In the genomic region with DNA sequence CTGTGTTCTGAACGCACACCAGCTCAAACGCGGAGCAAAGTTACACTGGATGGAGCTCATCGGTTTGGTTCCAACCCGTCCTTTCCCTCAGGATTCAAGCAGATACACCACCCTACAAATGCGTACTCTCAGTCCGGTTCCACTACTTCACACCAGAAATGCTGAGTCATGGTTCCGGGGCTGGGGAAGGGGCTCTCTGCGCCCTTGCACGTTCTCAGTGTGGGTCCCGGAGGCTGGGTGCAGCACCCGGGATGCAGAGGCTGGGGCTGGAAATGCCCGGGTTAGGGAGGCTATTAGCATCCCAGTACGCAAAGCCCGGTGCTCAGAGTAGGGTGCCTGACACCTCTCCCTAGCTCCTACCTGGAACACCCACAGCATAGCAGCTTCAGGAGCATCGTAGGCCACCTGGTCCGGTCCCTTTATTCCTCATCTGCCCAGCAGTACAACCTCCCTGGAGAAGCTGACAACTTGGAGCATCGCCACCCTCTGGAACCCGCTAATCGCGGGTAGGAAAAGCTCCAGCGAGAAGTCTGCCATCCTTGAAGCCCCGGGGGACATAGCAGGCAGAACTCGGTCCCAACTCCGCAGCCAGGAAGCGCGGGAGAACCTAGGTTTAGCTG, we compare ENCODE assay signal across 9 mouse cellular contexts. TPM values are rescaled to one million over a fixed set of nuclear protein-coding genes. Genes with fewer than 3 reads are reported as not detected.
A peak's percentile ranks its signal among the peaks of the same experiment; 100 is the strongest.
DNase-seq lines count a peak whose midpoint lies in the region; ATAC-seq and TF ChIP-seq lines count a peak whose summit lies in the region.
"Had no signal": no experiment of that assay in that cellular context is flagged by ENCODE, and none has a peak within 500 bp of the region (broad histone marks: within the 10 kb centered on the region; RNA-seq: fewer than 3 reads in every experiment).

No protein-coding gene starts in this region.

- peak overlapping the region; percentile 95 for H3K4me3 ChIP-seq in heart, adult 2 months
- H3K4me3 ChIP-seq in kidney, embryonic 15.5 days (replicated peaks): peak overlapping the region; percentile 73
- H3K4me3 ChIP-seq in liver, embryonic 12.5 days: peak overlapping the region; percentile 62
- H3K4me3 ChIP-seq in neural tube, embryonic 14.5 days (ENCODE audit: low read depth, low read length): peak overlapping the region; percentile 70

- H3K27ac ChIP-seq in heart, adult 2 months: peak overlapping the region; percentile 93
- no peak overlapping the region for H3K27ac ChIP-seq in kidney, embryonic 15.5 days
- H3K27ac ChIP-seq in liver, embryonic 12.5 days: no peak overlapping the region
- H3K27ac ChIP-seq in neural tube, embryonic 14.5 days (ENCODE audit: low read depth, low read length): no peak overlapping the region

- no peak for TF ChIP-seq POLR2A in heart, adult 2 months (IDR thresholded peaks at IDR 0.05; ENCODE audit: insufficient read depth, low read depth, low read length)

- intact Hi-C loops in heart, adult 2 months (cut with DNase I): loop anchor here (1.0 to 5.0 kb wide), 2 partner anchors 36 to 190 kb away; no protein-coding TSS in a partner anchor

- 0 out of 2 replicates have a peak, but pooled peaks have one; percentile 16 for ATAC-seq in kidney, embryonic 15.5 days (replicated peaks; ENCODE audit: low FRiP score)
- ATAC-seq in liver, embryonic 12.5 days: no peak
- peak; percentile 32; the same call in 1 of the 2 replicates for ATAC-seq in neural tube, embryonic 14.5 days (ENCODE audit: low read depth)

- no peaks in the 10 kb centered on the region; the same call in 1 of the 2 replicates for H3K79me2 ChIP-seq in heart, adult 2 months (replicated peaks; ENCODE audit: control insufficient read depth, insufficient read depth, low read length)

- WGBS in heart, adult 2 months: 2% methylated on average over 27 of the region's 27 CpGs
- WGBS in kidney, embryonic 15.5 days: under 1% methylated on average over 27 of the region's 27 CpGs
- 4% methylated on average over 27 of the region's 27 CpGs for WGBS in liver, embryonic 12.5 days (ENCODE audit: insufficient replicate concordance)
- WGBS in neural tube, embryonic 14.5 days: under 1% methylated on average over 27 of the region's 27 CpGs

- TF ChIP-seq EP300 in heart, adult 2 months (IDR thresholded peaks at IDR 0.05; ENCODE audit: insufficient read depth, low read depth, low read length): no peak

- no peaks in the 10 kb centered on the region for H3K27me3 ChIP-seq in heart, adult 2 months (ENCODE audit: control insufficient read depth, insufficient read depth, low read length)
- peaks cover 61% of the 10 kb centered on the region for H3K27me3 ChIP-seq in kidney, embryonic 15.5 days
- H3K27me3 ChIP-seq in liver, embryonic 12.5 days (replicated peaks): peaks cover 75% of the 10 kb centered on the region
- H3K27me3 ChIP-seq in neural tube, embryonic 14.5 days (ENCODE audit: control insufficient read depth, insufficient read depth, low read length): peaks cover 14% of the 10 kb centered on the region

- H3K4me2 ChIP-seq in kidney, embryonic 15.5 days: peak overlapping the region; percentile 97
- peak overlapping the region; percentile 81 for H3K4me2 ChIP-seq in liver, embryonic 12.5 days
- H3K4me2 ChIP-seq in neural tube, embryonic 14.5 days (ENCODE audit: low read depth, low read length): peak overlapping the region; percentile 72

- peak; percentile 9 for DNase-seq in kidney, adult 9 months
- DNase-seq in kidney, postnatal 25 days: no peak
- DNase-seq in embryo, embryonic 11 days: peak; percentile 57
- DNase-seq in heart, adult 2 months: peak; percentile 51 to 69
- no peak for DNase-seq in spleen, adult 18-20 months

- no peaks in the 10 kb centered on the region for H3K9me3 ChIP-seq in kidney, embryonic 15.5 days (replicated peaks)
- no peaks in the 10 kb centered on the region for H3K9me3 ChIP-seq in liver, embryonic 12.5 days (replicated peaks)
- no peaks in the 10 kb centered on the region for H3K9me3 ChIP-seq in neural tube, embryonic 14.5 days (ENCODE audit: control insufficient read depth, low read length)

- no peak for TF ChIP-seq CTCF in heart, adult 2 months (IDR thresholded peaks at IDR 0.05)

- H3K36me3 ChIP-seq in heart, adult 2 months (ENCODE audit: control insufficient read depth, insufficient read depth, low read length): peaks cover 23% of the 10 kb centered on the region
- no peaks in the 10 kb centered on the region for H3K36me3 ChIP-seq in kidney, embryonic 15.5 days
- H3K36me3 ChIP-seq in liver, embryonic 12.5 days: no peaks in the 10 kb centered on the region
- H3K36me3 ChIP-seq in neural tube, embryonic 14.5 days (ENCODE audit: control insufficient read depth, insufficient read depth, low read length): no peaks in the 10 kb centered on the region
- H3K36me3 ChIP-seq: G1E had no signal

- peak overlapping the region; percentile 90 for H3K9ac ChIP-seq in heart, adult 2 months (ENCODE audit: low read depth, low read length)
- peak overlapping the region; percentile 53 for H3K9ac ChIP-seq in kidney, embryonic 15.5 days
- H3K9ac ChIP-seq in liver, embryonic 12.5 days: no peak overlapping the region
- H3K9ac ChIP-seq in neural tube, embryonic 14.5 days (replicated peaks; ENCODE audit: low read depth, low read length): peak overlapping the region; percentile 77

- H3K4me1 ChIP-seq in heart, adult 2 months (ENCODE audit: control insufficient read depth, insufficient read depth, low read length): peaks cover 13% of the 10 kb centered on the region
- H3K4me1 ChIP-seq in kidney, embryonic 15.5 days: peaks cover 33% of the 10 kb centered on the region
- H3K4me1 ChIP-seq in liver, embryonic 12.5 days: peaks cover 24% of the 10 kb centered on the region
- H3K4me1 ChIP-seq in neural tube, embryonic 14.5 days (ENCODE audit: control insufficient read depth, insufficient read depth, low read length): peaks cover 16% of the 10 kb centered on the region

RNA-seq across cellular contexts. Expression of a gene that starts 1.4 kb away (rescaled TPM):
- total RNA-seq in heart, adult 2 months (2021): 100 to 1,000 TPM in 1 of 2 experiments, 10 to 100 TPM in 1; 89.4 to 131 TPM
- 46.3 and 86.1 TPM in 2 replicates for polyA plus RNA-seq in heart, adult 2 months (2012; rRNA removed)
- polyA plus RNA-seq in kidney, embryonic 15.5 days (2015; fragmentation: Nextera tagmentation; extraction: Ambion mirVana): 1.6 and 2.0 TPM in 2 replicates
- polyA plus RNA-seq in liver, embryonic 12.5 days (2016; fragmentation: Nextera tagmentation; extraction: Ambion mirVana): 0.26 and 0.36 TPM in 2 replicates
- polyA plus RNA-seq in neural tube, embryonic 14.5 days (2014; fragmentation: Nextera tagmentation; extraction: Ambion mirVana): 6.2 and 8.5 TPM in 2 replicates
- polyA plus RNA-seq: G1E had no signal

Comparison
In these comparisons a context has a peak if more than half of its experiments do, and no peak if none do; other contexts are left out.
1. DNase-seq: peak in kidney, adult 9 months (single experiment), embryo, embryonic 11 days (single experiment) and heart, adult 2 months (2 of 2); none in kidney, postnatal 25 days (0 of 2) and spleen, adult 18-20 months (0 of 2).
2. Peak in every context shown above with its lines, with median percentiles within 50 percentile points of each other: H3K4me3 ChIP-seq and H3K4me2 ChIP-seq.